Mouse (Mus musculus) midbrain, embryonic 12.5 days (tissue): ENCODE measurements around the gene Tmem52. TPM values are rescaled to one million over a fixed set of nuclear protein-coding genes. Genes with fewer than 3 reads are reported as not detected.

ENCODE experiments used
- ATAC-seq: fragments of 200-750 bp; cut with Nextera tagmentation; 2 replicates; pipeline ENCODE4 v1.8.0; 2017; ENCODE audit warnings: low read depth, moderate TSS enrichment, moderate library complexity; ENCODE audit not compliant: low FRiP score
- H3K27ac ChIP-seq: fragments of 300-500 bp; sonication (generic); replicated peaks from 2 replicates; pipeline ENCODE4 v1.5.1; 2016; ENCODE audit warnings: mild to moderate bottlenecking
- H3K27me3 ChIP-seq: fragments of 300-500 bp; sonication (generic); 2 replicates; pipeline ENCODE4 v1.6.1; 2016; ENCODE audit warnings: mild to moderate bottlenecking
- H3K36me3 ChIP-seq: fragments of 300-500 bp; sonication (generic); 2 replicates; pipeline ENCODE4 v1.6.1; 2016
- H3K4me1 ChIP-seq: fragments of 300-500 bp; sonication (generic); 2 replicates; pipeline ENCODE4 v1.6.1; 2016
- H3K4me2 ChIP-seq: fragments of 300-500 bp; sonication (generic); replicated peaks from 2 replicates; pipeline ENCODE4 v1.6.1; 2016; ENCODE audit warnings: mild to moderate bottlenecking, moderate library complexity
- H3K4me3 ChIP-seq: fragments of 300-500 bp; sonication (generic); 2 replicates; pipeline ENCODE4 v1.5.1; 2016; ENCODE audit warnings: mild to moderate bottlenecking
- H3K9ac ChIP-seq: fragments of 300-500 bp; sonication (generic); replicated peaks from 2 replicates; pipeline ENCODE4 v1.6.1; 2016; ENCODE audit warnings: mild to moderate bottlenecking, moderate library complexity
- H3K9me3 ChIP-seq: fragments of 300-500 bp; sonication (generic); 2 replicates; pipeline ENCODE4 v1.6.1; 2016; ENCODE audit warnings: mild to moderate bottlenecking
- WGBS: fragments of 180-500 bp; shearing (Covaris S2); methylation state at CpG from one replicate; pipeline ENCODE4 v1.1.7; 2016; 5-methylcytosine and 5-hydroxymethylcytosine counted together
- polyA plus RNA-seq: library from polyadenylated mRNA; unstranded; fragments of >200 nt; fragmentation: Nextera tagmentation; extraction: Ambion mirVana; gene quantifications from 2 replicates; pipeline ENCODE4 v1.2.1, GENCODE M21; 2016

The Tmem52 gene
- polyA plus RNA-seq, 1 experiment from 2014 or later = 0.20 TPM

- 0 out of 2 replicates have a peak, but pooled peaks cover 7% of the 10 kb centered on the region for H3K27me3 ChIP-seq
- H3K4me3 ChIP-seq = no peak overlapping the region
- no peak overlapping the region for H3K9ac ChIP-seq
- H3K36me3 ChIP-seq = no peaks in the 10 kb centered on the region
- WGBS = 86% methylated on average over 13 of the region's 13 CpGs
- no peak overlapping the region for H3K27ac ChIP-seq
- ATAC-seq = no peak
- no peak overlapping the region for H3K4me2 ChIP-seq
- no peaks in the 10 kb centered on the region for H3K9me3 ChIP-seq
- H3K4me1 ChIP-seq = no peaks in the 10 kb centered on the region
These were observed 5.9 kb upstream of the Tmem52 start for GRCm38 (mm10) chr4:155463050-155463449.

- 85% methylated on average over 6 of the region's 6 CpGs for WGBS
- no peak overlapping the region for H3K9ac ChIP-seq
- ATAC-seq = no peak
These were observed 5.3 kb upstream of the Tmem52 start for GRCm38 (mm10) chr4:155463611-155464010.

GRCm38 (mm10) chr4:155464061-155464460, 4.9 kb upstream of the Tmem52 start:
- no peak for ATAC-seq
- H3K9me3 ChIP-seq = no peaks in the 10 kb centered on the region
- 92% methylated on average over 4 of the region's 4 CpGs for WGBS
- H3K27ac ChIP-seq = no peak overlapping the region
- peaks cover 9% of the 10 kb centered on the region for H3K27me3 ChIP-seq
- H3K4me2 ChIP-seq = no peak overlapping the region
- peaks cover 3% of the 10 kb centered on the region; the same call in 1 of the 2 replicates for H3K4me1 ChIP-seq
- no peak overlapping the region for H3K4me3 ChIP-seq
- no peak overlapping the region for H3K9ac ChIP-seq
- no peaks in the 10 kb centered on the region for H3K36me3 ChIP-seq

More at GRCm38 (mm10) chr4:155463611-155464010, 5.3 kb upstream of the Tmem52 start:
- no peak overlapping the region for H3K27ac ChIP-seq
- H3K4me2 ChIP-seq = no peak overlapping the region
- no peaks in the 10 kb centered on the region for H3K9me3 ChIP-seq
- H3K4me3 ChIP-seq = no peak overlapping the region
- H3K4me1 ChIP-seq = no peaks in the 10 kb centered on the region
- no peaks in the 10 kb centered on the region for H3K36me3 ChIP-seq
- H3K27me3 ChIP-seq = 0 out of 2 replicates have a peak, but pooled peaks cover 7% of the 10 kb centered on the region

- no peaks in the 10 kb centered on the region for H3K9me3 ChIP-seq
- no peak overlapping the region for H3K4me3 ChIP-seq
- H3K4me1 ChIP-seq = peaks cover 6% of the 10 kb centered on the region; the same call in 1 of the 2 replicates
- 82% methylated on average over 6 of the region's 6 CpGs for WGBS
- no peaks in the 10 kb centered on the region for H3K36me3 ChIP-seq
- H3K27ac ChIP-seq = no peak overlapping the region
- H3K4me2 ChIP-seq = no peak overlapping the region
- ATAC-seq = no peak
- H3K9ac ChIP-seq = no peak overlapping the region
- peaks cover 20% of the 10 kb centered on the region for H3K27me3 ChIP-seq
These were observed 3.3 kb upstream of the Tmem52 start for GRCm38 (mm10) chr4:155465607-155466006.

- no peaks in the 10 kb centered on the region for H3K36me3 ChIP-seq
- peaks cover 20% of the 10 kb centered on the region for H3K27me3 ChIP-seq
- ATAC-seq = no peak
- WGBS = 84% methylated on average over 5 of the region's 5 CpGs
- H3K4me2 ChIP-seq = no peak overlapping the region
- H3K9me3 ChIP-seq = no peaks in the 10 kb centered on the region
- no peak overlapping the region for H3K4me3 ChIP-seq
- no peak overlapping the region for H3K27ac ChIP-seq
- H3K9ac ChIP-seq = no peak overlapping the region
- H3K4me1 ChIP-seq = peaks cover 6% of the 10 kb centered on the region; the same call in 1 of the 2 replicates
These were observed 2.8 kb upstream of the Tmem52 start for GRCm38 (mm10) chr4:155466080-155466479.

- ATAC-seq = no peak
- peaks cover 20% of the 10 kb centered on the region for H3K27me3 ChIP-seq
- no peaks in the 10 kb centered on the region for H3K36me3 ChIP-seq
- H3K4me3 ChIP-seq = no peak overlapping the region
- H3K9ac ChIP-seq = no peak overlapping the region
- no peak overlapping the region for H3K27ac ChIP-seq
- no peaks in the 10 kb centered on the region for H3K9me3 ChIP-seq
- peaks cover 6% of the 10 kb centered on the region; the same call in 1 of the 2 replicates for H3K4me1 ChIP-seq
- H3K4me2 ChIP-seq = no peak overlapping the region
- WGBS = 80% methylated on average over 13 of the region's 13 CpGs
These were observed 1.5 kb upstream of the Tmem52 start for GRCm38 (mm10) chr4:155467237-155468010.

GRCm38 (mm10) chr4:155469590-155470262, 812 bp downstream of the Tmem52 start:
- peaks cover 10% of the 10 kb centered on the region; the same call in 1 of the 2 replicates for H3K4me1 ChIP-seq
- H3K36me3 ChIP-seq = no peaks in the 10 kb centered on the region
- H3K27me3 ChIP-seq = peaks cover 20% of the 10 kb centered on the region
- no peak overlapping the region for H3K4me2 ChIP-seq
- H3K9me3 ChIP-seq = no peaks in the 10 kb centered on the region
- H3K27ac ChIP-seq = no peak overlapping the region
- 81% methylated on average over 18 of the region's 18 CpGs for WGBS
- H3K4me3 ChIP-seq = no peak overlapping the region
- no peak overlapping the region for H3K9ac ChIP-seq
- ATAC-seq = no peak

- Histone ChIP-seq H3K4me2 (no peak overlapping the region), H3K4me1 (peaks cover 10% of the 10 kb centered on the region; the same call in 1 of the 2 replicates)
These were observed 1.5 kb downstream of the Tmem52 start for GRCm38 (mm10) chr4:155470263-155470953.

GRCm38 (mm10) chr4:155470997-155471396, 2.1 kb downstream of the Tmem52 start:
- H3K9ac ChIP-seq = no peak overlapping the region
- peaks cover 10% of the 10 kb centered on the region; the same call in 1 of the 2 replicates for H3K4me1 ChIP-seq
- H3K4me2 ChIP-seq = no peak overlapping the region
- peaks cover 20% of the 10 kb centered on the region for H3K27me3 ChIP-seq
- ATAC-seq = no peak
- no peak overlapping the region for H3K27ac ChIP-seq
- H3K36me3 ChIP-seq = no peaks in the 10 kb centered on the region
- WGBS = 79% methylated on average over 7 of the region's 7 CpGs
- no peaks in the 10 kb centered on the region for H3K9me3 ChIP-seq
- H3K4me3 ChIP-seq = no peak overlapping the region

More at GRCm38 (mm10) chr4:155470263-155470953, 1.5 kb downstream of the Tmem52 start:
- Histone ChIP-seq H3K36me3 (no peaks in the 10 kb centered on the region), H3K4me3 (no peak overlapping the region), H3K9ac (no peak overlapping the region), H3K27me3 (peaks cover 20% of the 10 kb centered on the region), H3K9me3 (no peaks in the 10 kb centered on the region), H3K27ac (no peak overlapping the region)
- ATAC-seq = no peak
- WGBS = 88% methylated on average over 16 of the region's 16 CpGs

GRCm38 (mm10) chr4:155471406-155471805, 2.5 kb downstream of the Tmem52 start:
- H3K9ac ChIP-seq = no peak overlapping the region
- H3K4me2 ChIP-seq = no peak overlapping the region
- no peak overlapping the region for H3K4me3 ChIP-seq
- H3K36me3 ChIP-seq = no peaks in the 10 kb centered on the region
- no peak for ATAC-seq
- H3K9me3 ChIP-seq = no peaks in the 10 kb centered on the region
- peaks cover 10% of the 10 kb centered on the region; the same call in 1 of the 2 replicates for H3K4me1 ChIP-seq
- H3K27ac ChIP-seq = no peak overlapping the region
- peaks cover 20% of the 10 kb centered on the region for H3K27me3 ChIP-seq
- WGBS = 90% methylated on average over 7 of the region's 7 CpGs

GRCm38 (mm10) chr4:155472716-155473290, 3.9 kb downstream of the Tmem52 start:
- Histone ChIP-seq H3K36me3 (no peaks in the 10 kb centered on the region), H3K9me3 (no peaks in the 10 kb centered on the region), H3K27me3 (peaks cover 15% of the 10 kb centered on the region), H3K9ac (no peak overlapping the region), H3K4me1 (peaks cover 10% of the 10 kb centered on the region; the same call in 1 of the 2 replicates), H3K4me2 (no peak overlapping the region), H3K4me3 (no peak overlapping the region), H3K27ac (no peak overlapping the region)
- 82% methylated on average over 3 of the region's 3 CpGs for WGBS
- no peak for ATAC-seq
